Mouse (Mus musculus): ENCODE measurements around the gene Wwox.

Gene Wwox

DNA sequence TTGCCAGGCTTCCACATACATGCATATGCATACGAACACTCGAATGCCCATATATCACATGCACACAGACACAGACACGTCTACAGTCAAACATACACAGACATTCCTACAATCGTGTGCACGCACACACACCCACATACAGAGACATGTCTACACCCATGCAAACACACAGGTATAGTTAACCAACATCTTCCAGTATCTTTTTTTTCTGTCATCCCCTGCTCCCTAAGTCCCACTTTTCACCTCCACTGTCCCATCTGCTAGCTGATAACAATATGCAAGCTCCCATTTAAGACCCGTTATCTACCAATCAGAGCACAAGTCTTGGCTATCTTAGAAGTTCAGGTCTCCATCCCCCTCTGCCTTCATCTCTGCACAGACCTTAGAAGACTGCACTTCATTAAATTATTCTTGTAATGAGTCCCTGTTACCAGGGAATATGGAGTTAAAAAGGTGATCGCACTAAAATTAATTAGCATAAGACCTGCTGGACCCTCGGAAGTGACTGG lies 627.1 kb downstream of the Wwox start:
- no peak for DNase-seq (ENCODE audit: inconsistent age in 2 of 2, low spot score in 1 of 2)

- no peak for DNase-seq (ENCODE audit: inconsistent age in 2 of 2, low spot score in 1 of 2)
These were observed 629.3 kb downstream of the Wwox start for GRCm38 (mm10) chr8:115068723-115069122.

DNA sequence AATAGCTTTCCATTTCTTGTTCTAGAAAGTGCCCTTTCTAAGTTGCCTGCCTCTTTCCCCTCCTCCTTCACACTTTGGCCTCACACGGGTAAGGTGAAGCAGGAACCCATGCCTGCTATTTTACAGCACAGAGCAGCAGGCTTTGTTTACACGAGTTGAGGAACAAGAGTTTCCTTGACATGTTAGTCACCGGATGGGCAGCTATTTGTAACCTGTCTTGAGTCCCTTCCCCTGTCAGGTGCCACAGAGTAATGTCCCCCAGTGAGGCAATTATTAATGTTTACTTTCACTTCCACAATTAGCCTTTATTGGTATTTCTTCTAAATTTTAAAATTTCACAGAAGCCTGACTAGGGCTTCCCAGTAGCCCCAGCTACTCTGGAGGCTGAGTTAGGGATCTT lies 630.8 kb downstream of the Wwox start:
- DNase-seq (ENCODE audit: inconsistent age in 2 of 2, low spot score in 1 of 2): peak in 1 of 2 experiments; percentile 56

GRCm38 (mm10) chr8:115071231-115071630 lies 631.8 kb downstream of the Wwox start:
- DNase-seq (ENCODE audit: inconsistent age in 2 of 2, low spot score in 1 of 2): no peak

GRCm38 (mm10) chr8:115078296-115078695 lies 638.8 kb downstream of the Wwox start:
- no peak for DNase-seq (ENCODE audit: inconsistent age in 2 of 2, low spot score in 1 of 2)

- DNase-seq (ENCODE audit: inconsistent age in 2 of 2, low spot score in 1 of 2): peak; percentile 83 to 91
These were observed 642.1 kb downstream of the Wwox start for GRCm38 (mm10) chr8:115081302-115082207.

DNA sequence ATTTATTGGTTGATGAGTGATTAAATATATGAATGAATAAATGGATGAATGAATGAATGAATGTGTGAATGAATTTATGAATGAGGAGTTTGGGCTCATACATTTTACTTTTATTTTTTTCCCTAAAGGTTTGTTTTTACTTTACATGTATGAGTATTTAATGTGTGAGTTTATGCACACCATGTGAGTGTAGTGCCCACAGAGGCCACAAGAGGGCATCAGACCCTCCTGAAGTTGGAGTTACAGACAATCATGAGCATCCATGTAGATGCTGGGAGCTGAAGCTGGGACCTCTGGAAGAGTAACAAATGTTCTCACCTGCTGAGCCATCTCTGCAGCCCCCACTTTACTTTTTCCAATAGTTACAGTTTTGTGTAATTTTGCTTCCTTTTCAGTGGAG lies 648.7 kb downstream of the Wwox start:
- DNase-seq (ENCODE audit: inconsistent age in 2 of 2, low spot score in 1 of 2): no peak

DNA sequence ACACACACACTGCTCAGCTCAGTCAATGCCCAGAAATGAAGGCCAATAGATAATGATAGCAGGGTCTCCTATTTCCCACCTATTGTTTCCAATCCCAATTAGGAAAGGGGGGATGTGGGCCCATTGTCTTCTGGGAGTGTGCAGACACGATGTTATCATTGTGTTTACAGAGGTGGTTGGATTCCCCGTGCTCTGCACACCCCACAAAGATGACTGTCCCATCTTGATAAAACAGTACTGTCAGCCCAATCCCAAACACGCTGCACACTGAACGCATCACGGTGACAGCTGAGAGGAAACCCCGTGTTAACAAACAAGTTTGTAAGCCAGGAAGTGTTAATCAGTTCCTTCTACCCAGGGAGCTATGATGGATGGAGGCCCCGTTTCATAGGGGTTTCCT lies 650.3 kb downstream of the Wwox start:
- DNase-seq (ENCODE audit: inconsistent age in 2 of 2, low spot score in 1 of 2): no peak

DNA sequence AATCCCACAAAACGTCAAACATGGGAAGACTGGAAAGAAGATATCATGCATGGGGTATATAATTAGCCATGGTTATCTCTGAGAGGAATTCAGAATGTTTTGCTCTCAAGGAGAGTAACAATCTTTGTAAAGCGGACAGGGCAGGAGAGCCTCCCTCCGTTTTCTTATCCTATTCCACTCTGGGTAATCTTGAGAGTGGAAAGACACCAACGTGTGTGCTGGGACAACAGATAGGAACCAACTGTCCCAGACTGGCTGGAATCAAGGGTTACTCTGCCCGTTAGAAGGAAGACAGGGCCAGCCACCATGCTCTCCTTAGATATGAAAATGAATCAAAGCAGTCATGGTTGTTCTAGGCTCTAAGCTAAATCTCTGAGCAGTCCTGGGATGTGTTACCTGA lies 650.7 kb downstream of the Wwox start:
- DNase-seq (ENCODE audit: inconsistent age in 2 of 2, low spot score in 1 of 2): no peak

DNA sequence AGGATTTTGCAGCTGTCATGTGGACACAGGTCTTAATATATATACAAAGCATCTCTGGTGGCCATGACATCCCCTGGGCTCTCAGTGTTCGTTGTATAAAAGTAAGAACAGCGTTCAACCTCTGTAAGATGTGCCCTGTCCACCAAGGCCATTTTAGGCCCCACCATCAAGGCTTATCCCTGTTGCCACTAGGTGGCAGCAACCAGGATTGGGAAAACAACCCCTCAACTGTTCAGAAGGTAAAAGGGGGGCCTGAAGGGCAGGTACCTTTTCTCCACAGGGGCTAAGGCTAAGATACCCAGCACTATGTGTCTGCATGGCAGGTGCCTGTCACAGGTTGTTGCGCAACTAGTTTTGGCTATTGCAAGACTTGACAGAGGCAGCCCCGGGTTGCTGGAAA lies 656.1 kb downstream of the Wwox start:
- peak in 1 of 2 experiments; percentile 79 for DNase-seq (ENCODE audit: inconsistent age in 2 of 2, low spot score in 1 of 2)

- DNase-seq (ENCODE audit: inconsistent age in 2 of 2, low spot score in 1 of 2): peak; percentile 14 to 44
These were observed 658.6 kb downstream of the Wwox start for GRCm38 (mm10) chr8:115097988-115098562.

- DNase-seq (ENCODE audit: inconsistent age in 2 of 2, low spot score in 1 of 2): no peak
These were observed 669.9 kb downstream of the Wwox start for GRCm38 (mm10) chr8:115109309-115109708.

- DNase-seq (ENCODE audit: inconsistent age in 2 of 2, low spot score in 1 of 2): no peak
These were observed 671.0 kb downstream of the Wwox start for GRCm38 (mm10) chr8:115110423-115110822.

DNA sequence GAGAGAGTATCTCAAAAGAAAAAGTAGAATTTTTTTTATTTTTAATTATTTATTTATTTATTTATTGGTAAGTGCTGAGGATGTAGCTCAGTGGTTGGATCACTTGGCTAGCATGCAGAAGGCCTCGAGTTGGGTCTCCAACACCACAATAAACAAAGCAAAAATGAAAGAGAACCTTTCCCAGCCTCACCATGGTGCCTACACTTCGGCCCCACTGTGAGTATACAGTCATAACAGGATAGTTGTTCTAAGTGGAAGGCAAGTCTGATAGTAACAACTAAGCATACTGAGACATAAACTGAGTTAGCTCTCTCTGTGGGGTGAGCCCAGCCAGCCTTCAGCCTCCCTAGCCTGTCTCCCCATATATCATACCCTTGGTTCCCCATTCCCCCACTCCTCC lies 672.6 kb downstream of the Wwox start:
- no peak for DNase-seq (ENCODE audit: inconsistent age in 2 of 2, low spot score in 1 of 2)

GRCm38 (mm10) chr8:115114498-115114897 lies 675.0 kb downstream of the Wwox start:
- no peak for DNase-seq (ENCODE audit: inconsistent age in 2 of 2, low spot score in 1 of 2)

- DNase-seq (ENCODE audit: inconsistent age in 2 of 2, low spot score in 1 of 2): no peak
These were observed 686.6 kb downstream of the Wwox start for GRCm38 (mm10) chr8:115126081-115126480.

DNA sequence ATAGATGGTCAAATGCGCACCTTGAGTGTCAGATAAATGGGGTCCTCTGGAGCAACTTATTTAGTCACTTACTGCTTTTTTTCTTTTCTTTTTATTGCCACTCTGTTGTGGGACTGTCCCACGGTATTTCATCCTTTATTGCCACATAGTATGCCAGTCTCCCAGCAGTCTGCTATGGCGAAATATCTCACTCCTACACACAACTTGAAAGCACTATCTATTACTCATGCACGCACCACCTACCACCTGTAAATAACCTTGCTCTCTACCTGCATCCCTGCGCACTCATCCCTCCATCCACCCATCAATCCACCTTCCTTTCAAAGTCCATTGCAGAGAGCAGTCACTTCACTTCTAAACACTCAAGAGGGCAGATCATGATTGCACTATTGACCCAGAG lies 687.2 kb downstream of the Wwox start:
- no peak for DNase-seq (ENCODE audit: inconsistent age in 2 of 2, low spot score in 1 of 2)

- DNase-seq (ENCODE audit: inconsistent age in 2 of 2, low spot score in 1 of 2): no peak
These were observed 689.9 kb downstream of the Wwox start for GRCm38 (mm10) chr8:115129307-115129706.

GRCm38 (mm10) chr8:115133119-115133518 lies 693.7 kb downstream of the Wwox start:
- no peak for DNase-seq (ENCODE audit: inconsistent age in 2 of 2, low spot score in 1 of 2)

GRCm38 (mm10) chr8:115133711-115134218 lies 694.3 kb downstream of the Wwox start:
- no peak for DNase-seq (ENCODE audit: inconsistent age in 2 of 2, low spot score in 1 of 2)

GRCm38 (mm10) chr8:115136888-115137287 lies 697.4 kb downstream of the Wwox start:
- DNase-seq (ENCODE audit: inconsistent age in 2 of 2, low spot score in 1 of 2): no peak

- DNase-seq (ENCODE audit: inconsistent age in 2 of 2, low spot score in 1 of 2): no peak
These were observed 702.2 kb downstream of the Wwox start for GRCm38 (mm10) chr8:115141614-115142013.

Data from adrenal gland, adult (tissue).